Mouse (Mus musculus) forelimb bud, embryonic 11.5 days (tissue): ENCODE results near the gene Pih1d3.
A peak's percentile ranks its signal among the peaks of the same experiment; 100 is the strongest.

Source experiments
- DNase-seq: peaks from one replicate; pipeline ENCODE4 v3.0.0-alpha.2; 2012; ENCODE audit warnings: low read depth, low spot score

Gene Pih1d3

DNA sequence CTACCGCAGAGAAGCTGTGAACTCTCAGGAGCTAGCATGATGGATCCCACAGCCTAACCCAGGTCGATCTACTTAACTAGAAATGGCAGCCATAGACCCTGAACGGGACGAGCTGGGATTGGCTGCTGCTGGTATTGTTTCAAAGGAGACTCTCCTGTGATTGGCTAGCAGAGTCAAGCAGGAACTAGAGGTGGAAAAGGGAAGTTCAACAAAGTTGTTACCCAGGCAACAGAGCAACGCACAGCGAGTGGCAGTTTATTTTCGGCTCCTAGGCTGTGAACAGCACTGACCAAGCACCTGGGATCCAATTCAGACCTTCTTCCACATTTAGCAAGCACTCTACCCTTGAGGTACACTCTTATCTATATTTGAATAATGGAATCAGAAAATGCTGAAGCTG, at the start of gene Pih1d3, which contains the start of gene 4931428L18Rik:
Pih1d3 (plus strand) TSS at position 275 of the 400 bp plus-strand sequence.
4931428L18Rik (minus strand) TSS at position 121 of the 400 bp plus-strand sequence.
- DNase-seq: no peak

DNA sequence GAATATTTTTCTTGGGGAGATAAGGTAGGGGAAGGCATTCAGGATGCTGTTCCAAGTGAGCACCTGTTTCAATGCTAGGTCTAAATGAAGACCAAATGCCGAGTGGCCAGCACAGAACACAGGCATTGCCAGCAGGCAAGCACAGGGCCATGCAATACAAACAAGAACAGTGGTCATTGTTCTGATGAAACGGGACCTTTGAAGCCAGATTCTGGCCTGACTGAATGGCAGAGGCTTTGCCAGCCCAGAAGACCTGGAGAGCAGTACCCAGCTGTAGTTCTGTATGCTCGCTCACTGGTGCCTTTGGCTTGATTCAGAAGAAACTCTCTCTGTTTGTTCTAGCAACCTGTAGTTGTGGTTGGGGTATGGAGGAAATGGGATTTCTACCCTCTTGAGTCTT, 47.2 kb upstream of the Pih1d3 start:
- no peak for DNase-seq

DNA sequence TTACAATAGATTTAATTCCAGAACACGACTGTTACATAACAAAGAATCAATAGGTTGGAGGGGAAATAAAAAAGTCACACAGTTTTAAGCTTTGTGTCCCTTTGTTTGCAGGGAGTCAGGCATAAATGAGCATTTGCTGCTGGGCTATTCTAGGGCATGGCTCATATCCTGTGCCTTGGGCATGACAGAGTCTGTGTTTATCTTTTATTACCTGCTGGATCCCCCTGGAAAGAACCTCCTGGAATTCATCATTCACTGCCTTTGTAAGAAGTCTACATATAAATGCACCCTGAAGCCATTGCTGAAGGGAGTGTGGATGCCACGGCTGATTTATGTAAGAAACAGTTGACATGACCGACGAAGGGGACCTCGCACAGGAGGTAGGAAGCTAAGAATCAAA, 46.5 kb upstream of the Pih1d3 start, which contains the start of gene Lgsn:
Lgsn (plus strand) TSS at position 301 of the 400 bp plus-strand sequence.
- no peak for DNase-seq

GRCm38 (mm10) chr1:31178264-31178663, 44.4 kb upstream of the Pih1d3 start:
- no peak for DNase-seq

DNA sequence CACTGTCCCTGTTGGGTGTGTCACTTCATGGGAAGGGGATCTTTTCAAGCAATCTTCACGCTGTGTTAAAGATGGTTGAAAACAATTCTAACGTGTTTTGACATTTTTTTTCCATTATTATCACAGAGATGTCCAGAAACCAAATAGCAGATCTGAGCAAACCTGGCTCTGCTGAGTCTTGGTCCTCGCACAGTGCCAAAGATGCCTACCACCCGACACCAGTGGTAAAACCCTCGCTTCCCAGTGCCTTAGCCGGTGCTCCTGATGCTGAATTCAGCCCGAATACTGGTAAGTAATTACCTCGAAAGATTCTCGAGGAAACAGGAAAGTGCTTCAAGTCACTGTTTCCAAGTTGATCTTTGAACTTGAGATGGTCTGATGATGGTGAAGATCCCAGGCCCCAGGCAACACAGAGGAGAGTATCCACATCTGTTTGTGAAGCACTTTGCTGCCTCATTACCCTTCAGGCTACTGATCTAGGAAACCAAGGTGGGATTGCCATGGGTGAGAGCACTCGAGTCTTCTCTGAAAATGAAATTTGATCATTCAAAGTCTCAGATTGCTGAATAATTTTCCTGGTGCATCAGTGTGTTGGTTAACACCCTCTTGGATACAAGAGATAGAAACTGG, 32.3 kb upstream of the Pih1d3 start:
- DNase-seq: no peak

DNA sequence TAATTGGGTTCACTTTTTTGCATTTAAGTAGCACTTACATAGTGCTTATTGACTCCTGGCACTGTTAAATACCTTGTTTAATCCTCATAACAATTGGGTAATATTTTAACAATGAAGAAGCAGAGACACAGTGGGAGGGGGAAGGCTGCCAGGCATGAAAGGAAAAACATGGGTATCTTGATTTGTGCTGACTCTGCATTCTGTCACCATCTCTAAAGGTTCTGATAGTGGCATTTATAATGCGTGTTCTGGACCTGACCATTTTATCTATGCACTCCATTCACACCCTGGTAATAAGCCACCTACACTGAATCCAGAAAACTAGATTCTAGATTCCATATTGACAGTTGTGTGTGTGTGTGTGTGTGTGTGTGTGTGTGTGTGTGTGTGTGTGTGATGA, 27.0 kb upstream of the Pih1d3 start:
- no peak for DNase-seq

DNA sequence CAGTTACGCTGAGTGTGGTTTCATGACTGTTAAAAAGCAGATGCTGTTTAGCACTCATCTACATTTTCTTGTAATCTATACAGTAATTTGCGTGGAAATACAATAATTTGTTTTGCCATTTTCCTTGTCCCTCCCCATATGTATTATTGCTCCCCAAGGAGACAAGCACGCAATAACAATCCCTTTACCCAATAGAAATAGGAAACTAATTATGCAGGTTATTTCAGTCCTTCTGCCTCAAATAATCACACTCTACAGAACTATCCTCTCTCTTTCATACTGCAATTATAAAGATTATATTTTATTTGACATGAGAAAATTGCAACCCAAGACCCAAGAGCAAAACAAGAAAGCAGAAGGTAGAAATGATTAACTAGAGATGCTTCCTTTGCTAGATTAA, 25.7 kb upstream of the Pih1d3 start:
- no peak for DNase-seq

- no peak for DNase-seq
Observed at GRCm38 (mm10) chr1:31203771-31204170, 18.9 kb upstream of the Pih1d3 start.

GRCm38 (mm10) chr1:31205346-31205745, 17.3 kb upstream of the Pih1d3 start:
- no peak for DNase-seq

- DNase-seq: no peak
Observed at GRCm38 (mm10) chr1:31205770-31206169, 16.9 kb upstream of the Pih1d3 start.

- DNase-seq: peak; percentile 67
Observed at GRCm38 (mm10) chr1:31210144-31210543, 12.5 kb upstream of the Pih1d3 start.

GRCm38 (mm10) chr1:31214831-31215230, 7.8 kb upstream of the Pih1d3 start:
- no peak for DNase-seq

GRCm38 (mm10) chr1:31220599-31221250, 1.9 kb upstream of the Pih1d3 start:
- no peak for DNase-seq

DNA sequence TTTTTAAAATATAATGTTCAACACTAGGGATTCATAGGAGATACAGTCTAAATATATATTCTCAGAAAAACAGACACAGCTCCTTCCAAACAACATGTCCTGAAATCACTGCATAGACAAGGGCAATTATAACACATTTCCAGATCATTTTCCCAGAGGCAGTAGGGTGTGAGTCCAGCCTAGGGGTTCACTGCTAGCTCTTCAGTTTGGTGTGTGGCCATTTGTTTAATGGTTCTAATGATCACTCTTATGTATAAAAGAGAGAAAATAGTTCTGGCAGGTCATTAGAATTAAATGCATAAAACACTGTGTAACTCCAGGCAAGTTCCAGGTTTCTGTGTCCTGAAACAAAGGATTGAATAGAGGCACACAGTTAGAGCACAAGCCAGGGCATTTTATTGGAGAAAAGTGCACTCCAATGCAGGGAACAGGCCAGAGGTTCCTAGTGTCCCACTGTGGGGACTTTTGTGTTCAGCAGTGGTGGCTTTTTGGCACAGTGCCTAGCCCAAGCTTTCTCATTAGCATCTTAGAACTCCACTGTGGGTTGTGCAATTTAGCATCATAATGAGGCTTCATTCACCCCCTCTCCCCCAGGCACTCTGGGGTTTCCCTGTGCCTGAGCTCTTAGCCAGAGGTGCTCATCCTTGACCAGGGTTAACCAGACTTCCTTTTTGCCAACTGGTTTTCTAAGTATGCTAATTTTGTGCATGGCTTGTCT, 10.8 kb downstream of the Pih1d3 start:
- peak; percentile 14 for DNase-seq

GRCm38 (mm10) chr1:31260218-31260923, 37.7 kb downstream of the Pih1d3 start:
- no peak for DNase-seq
